Mouse (Mus musculus) liver, adult 2 months (tissue): ENCODE results near the gene Cacng1. TPM values are rescaled to one million over a fixed set of nuclear protein-coding genes. Genes with fewer than 3 reads are reported as not detected.

Experiments used
- DNase-seq: peaks from one replicate; pipeline ENCODE4 v3.0.0-alpha.2; 2011; ENCODE audit warnings: low read depth, low spot score; ENCODE audit errors: extremely low read depth
- H3K27ac ChIP-seq: fragments of 200-500 bp; replicated peaks from 2 replicates; pipeline ENCODE4 v1.5.1; 2012; ENCODE audit warnings: low read depth, mild to moderate bottlenecking, control low read depth, inconsistent platforms, low read length; ENCODE audit not compliant: insufficient read depth
- H3K27me3 ChIP-seq: fragments of 200-500 bp; 2 replicates; pipeline ENCODE4 v1.6.1; 2012; ENCODE audit warnings: mild to moderate bottlenecking, moderate library complexity, low read length, inconsistent platforms; ENCODE audit not compliant: control insufficient read depth, insufficient read depth
- H3K36me3 ChIP-seq: fragments of 200-500 bp; 2 replicates; pipeline ENCODE4 v1.6.1; 2012; ENCODE audit warnings: low read length, inconsistent platforms; ENCODE audit not compliant: control insufficient read depth, insufficient read depth
- H3K4me1 ChIP-seq: fragments of 200-500 bp; 2 replicates; pipeline ENCODE4 v1.6.1; 2011; ENCODE audit warnings: low read length; ENCODE audit not compliant: control insufficient read depth, insufficient read depth
- H3K4me3 ChIP-seq: fragments of 200-500 bp; 2 replicates; pipeline ENCODE4 v1.5.1; 2011; ENCODE audit warnings: low read depth, mild to moderate bottlenecking, control low read depth, low read length, moderate library complexity; ENCODE audit not compliant: insufficient read depth
- H3K79me2 ChIP-seq: fragments of 200-500 bp; 2 replicates; pipeline ENCODE4 v1.6.1; 2012; ENCODE audit warnings: inconsistent platforms, mild to moderate bottlenecking, low read length, moderate library complexity; ENCODE audit not compliant: control insufficient read depth, insufficient read depth
- H3K9ac ChIP-seq: fragments of 200-500 bp; 2 replicates; pipeline ENCODE4 v1.6.1; 2012; ENCODE audit warnings: low read depth, mild to moderate bottlenecking, control low read depth, inconsistent platforms, low read length
- CTCF ChIP-seq: fragments of 200-500 bp; IDR thresholded peaks from 2 replicates; pipeline ENCODE4 v1.5.1; 2011; ENCODE audit warnings: low read depth, low read length, control low read depth
- POLR2A ChIP-seq: fragments of 200-500 bp; IDR thresholded peaks from 2 replicates; pipeline ENCODE4 v1.6.1; 2011; ENCODE audit warnings: low read length, control low read depth; ENCODE audit not compliant: insufficient read depth; ENCODE audit errors: extremely low read depth
- WGBS: fragments of 180-500 bp; shearing (Covaris S2); methylation state at CpG from one replicate; pipeline ENCODE4 v1.1.7; 2018; 5-methylcytosine and 5-hydroxymethylcytosine counted together
- polyA plus RNA-seq: library from polyadenylated mRNA; depleted of rRNA; stranded (reverse); fragments of >200 nt; gene quantifications from 2 replicates; pipeline ENCODE4 v1.2.3, GENCODE M21; 2012
- total RNA-seq: library from RNA; depleted of rRNA; stranded (reverse); fragments of >200 nt; gene quantifications from 2 replicates; pipeline ENCODE4 v1.2.3, GENCODE M21; 2014

Gene Cacng1
- total and polyA plus RNA-seq, 2 experiments, result 0.09 TPM; not detected in 1

- no peaks in the 10 kb centered on the region for H3K79me2 ChIP-seq
- WGBS, result 81% methylated on average over 5 of the region's 5 CpGs
Observed at GRCm38 (mm10) chr11:107749114-107749513, 32.8 kb upstream of the Cacng1 start.

GRCm38 (mm10) chr11:107748243-107749035 lies 32.1 kb upstream of the Cacng1 start:
- H3K9ac ChIP-seq, result no peak overlapping the region
- no peak for DNase-seq
- no peaks in the 10 kb centered on the region for H3K79me2 ChIP-seq
- TF ChIP-seq POLR2A, result no peak
- TF ChIP-seq CTCF, result no peak
- H3K4me3 ChIP-seq, result no peak overlapping the region
- H3K36me3 ChIP-seq, result no peaks in the 10 kb centered on the region
- no peaks in the 10 kb centered on the region for H3K4me1 ChIP-seq
- 92% methylated on average over 5 of the region's 5 CpGs for WGBS
- no peak overlapping the region for H3K27ac ChIP-seq
- no peaks in the 10 kb centered on the region for H3K27me3 ChIP-seq

More at GRCm38 (mm10) chr11:107749114-107749513, 32.8 kb upstream of the Cacng1 start:
- Histone ChIP-seq H3K4me1 (no peaks in the 10 kb centered on the region), H3K9ac (no peak overlapping the region), H3K36me3 (no peaks in the 10 kb centered on the region), H3K4me3 (no peak overlapping the region), H3K27me3 (no peaks in the 10 kb centered on the region), H3K27ac (no peak overlapping the region)
- TF ChIP-seq CTCF, result no peak
- TF ChIP-seq POLR2A, result no peak
- DNase-seq, result no peak

- WGBS, result 77% methylated on average over 3 of the region's 3 CpGs
- Histone ChIP-seq H3K79me2 (no peaks in the 10 kb centered on the region), H3K27ac (no peak overlapping the region), H3K36me3 (no peaks in the 10 kb centered on the region), H3K4me1 (no peaks in the 10 kb centered on the region), H3K9ac (no peak overlapping the region), H3K4me3 (no peak overlapping the region), H3K27me3 (no peaks in the 10 kb centered on the region)
- no peak for TF ChIP-seq POLR2A
- TF ChIP-seq CTCF, result no peak
- no peak for DNase-seq
Observed at GRCm38 (mm10) chr11:107743100-107743499, 26.8 kb upstream of the Cacng1 start.

GRCm38 (mm10) chr11:107738418-107739099 lies 22.2 kb upstream of the Cacng1 start:
- no peak overlapping the region for H3K4me3 ChIP-seq
- H3K36me3 ChIP-seq, result no peaks in the 10 kb centered on the region
- H3K4me1 ChIP-seq, result no peaks in the 10 kb centered on the region
- H3K27me3 ChIP-seq, result no peaks in the 10 kb centered on the region
- H3K27ac ChIP-seq, result no peak overlapping the region
- H3K9ac ChIP-seq, result no peak overlapping the region
- H3K79me2 ChIP-seq, result no peaks in the 10 kb centered on the region
- TF ChIP-seq CTCF (no peak), POLR2A (no peak)
- 84% methylated on average over 20 of the region's 20 CpGs for WGBS
- no peak for DNase-seq

GRCm38 (mm10) chr11:107737886-107738285 lies 21.6 kb upstream of the Cacng1 start:
- no peaks in the 10 kb centered on the region for H3K79me2 ChIP-seq
- no peak overlapping the region for H3K9ac ChIP-seq
- H3K4me1 ChIP-seq, result no peaks in the 10 kb centered on the region
- no peaks in the 10 kb centered on the region for H3K36me3 ChIP-seq
- TF ChIP-seq CTCF (no peak), POLR2A (no peak)
- no peak for DNase-seq
- H3K4me3 ChIP-seq, result no peak overlapping the region
- 83% methylated on average over 6 of the region's 6 CpGs for WGBS
- H3K27ac ChIP-seq, result no peak overlapping the region
- H3K27me3 ChIP-seq, result no peaks in the 10 kb centered on the region

- no peaks in the 10 kb centered on the region for H3K79me2 ChIP-seq
- no peaks in the 10 kb centered on the region for H3K36me3 ChIP-seq
- 73% methylated on average over 7 of the region's 7 CpGs for WGBS
- H3K4me1 ChIP-seq, result no peaks in the 10 kb centered on the region
- no peak overlapping the region for H3K9ac ChIP-seq
- no peak for TF ChIP-seq POLR2A
- TF ChIP-seq CTCF, result no peak
- H3K27me3 ChIP-seq, result no peaks in the 10 kb centered on the region
- no peak overlapping the region for H3K4me3 ChIP-seq
- H3K27ac ChIP-seq, result no peak overlapping the region
- no peak for DNase-seq
Observed at GRCm38 (mm10) chr11:107734133-107734532, 17.8 kb upstream of the Cacng1 start.
